Mouse (Mus musculus): Measurements from ENCODE around the gene Anapc15.

Anapc15 gene

DNA sequence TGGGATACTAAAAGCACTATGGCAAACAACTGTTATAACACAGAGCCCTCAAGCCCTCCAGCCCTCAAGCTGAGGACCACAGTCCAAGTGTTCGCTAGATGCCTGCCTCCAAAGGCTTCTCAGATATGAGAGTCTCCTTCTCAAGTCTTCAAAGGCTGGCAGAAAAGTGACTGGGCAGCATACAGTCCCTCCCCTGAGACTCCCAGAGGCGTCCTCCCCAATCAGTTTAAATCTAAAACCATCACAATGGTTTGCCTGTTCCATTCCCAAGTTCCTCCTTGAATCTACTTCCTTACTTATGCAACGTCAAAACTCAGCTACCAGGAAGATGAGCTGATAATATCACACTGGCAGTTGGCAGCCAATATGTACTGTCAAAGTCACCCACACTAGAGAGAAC lies at the start of gene Anapc15:
TSS of gene Anapc15 (plus strand) at position 301 of the 400 bp plus-strand sequence.
- no peak for DNase-seq

DNA sequence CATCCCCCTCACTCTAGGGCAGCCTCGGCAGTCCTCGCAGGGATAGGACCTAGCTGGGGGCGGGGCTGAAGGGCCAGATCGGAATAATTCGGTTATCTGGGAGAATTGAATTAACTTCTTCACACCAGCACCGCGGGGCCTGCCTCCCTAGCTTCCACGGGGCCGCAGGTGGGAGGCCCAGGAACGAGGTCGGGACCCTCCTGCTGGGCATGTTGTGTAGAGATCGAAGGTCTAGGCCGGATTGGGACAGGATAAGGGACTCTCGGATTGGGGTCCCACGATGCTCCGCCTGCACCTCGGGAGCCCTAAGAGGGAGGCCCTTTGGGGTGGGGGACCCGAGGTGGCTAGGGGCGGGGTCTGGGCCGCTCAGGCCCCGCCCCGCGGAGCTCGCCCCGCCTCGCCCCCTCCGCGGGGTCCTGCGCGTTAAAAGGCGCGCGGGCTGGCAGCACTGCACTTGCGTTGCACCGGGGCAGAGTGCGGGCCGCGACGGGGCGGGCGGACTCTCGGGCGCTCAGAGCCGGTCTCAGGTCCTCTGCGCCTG lies 45.6 kb upstream of the Anapc15 start, which contains the start of gene Phox2a:
TSS of gene Phox2a (plus strand) at position 453 of the 541 bp plus-strand sequence.
- DNase-seq: no peak

DNA sequence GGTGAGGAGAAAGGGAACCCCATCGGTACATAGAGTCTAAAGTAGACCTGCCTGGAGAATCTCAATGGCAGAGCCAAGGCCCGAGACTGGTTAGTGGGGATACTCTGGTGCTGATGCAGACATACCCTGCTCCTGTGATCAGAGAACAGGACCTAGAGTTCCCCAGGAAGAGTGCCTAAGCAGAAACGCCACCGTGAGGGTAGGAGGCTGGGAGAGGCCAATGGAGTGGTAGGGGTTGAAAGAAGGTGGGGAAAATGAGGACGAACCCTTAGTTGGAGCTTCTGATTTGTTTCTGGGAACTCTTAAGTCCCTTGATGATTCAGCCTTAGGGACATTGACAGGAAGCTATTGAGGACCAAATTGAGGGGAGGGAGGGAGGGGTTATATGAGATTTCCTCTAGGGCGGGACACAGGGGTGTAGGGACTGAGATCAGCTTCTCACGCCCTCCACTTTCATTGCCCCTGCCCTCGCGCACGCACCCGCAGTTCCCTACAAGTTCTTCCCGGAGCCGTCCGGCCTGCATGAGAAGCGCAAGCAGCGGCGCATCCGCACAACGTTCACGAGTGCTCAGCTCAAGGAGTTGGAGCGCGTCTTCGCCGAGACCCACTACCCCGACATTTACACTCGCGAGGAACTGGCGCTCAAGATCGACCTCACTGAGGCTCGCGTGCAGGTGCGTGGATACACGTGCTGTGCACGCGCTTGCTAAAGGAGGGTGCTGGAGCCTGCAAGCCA lies 43.1 kb upstream of the Anapc15 start:
- DNase-seq: no peak

DNA sequence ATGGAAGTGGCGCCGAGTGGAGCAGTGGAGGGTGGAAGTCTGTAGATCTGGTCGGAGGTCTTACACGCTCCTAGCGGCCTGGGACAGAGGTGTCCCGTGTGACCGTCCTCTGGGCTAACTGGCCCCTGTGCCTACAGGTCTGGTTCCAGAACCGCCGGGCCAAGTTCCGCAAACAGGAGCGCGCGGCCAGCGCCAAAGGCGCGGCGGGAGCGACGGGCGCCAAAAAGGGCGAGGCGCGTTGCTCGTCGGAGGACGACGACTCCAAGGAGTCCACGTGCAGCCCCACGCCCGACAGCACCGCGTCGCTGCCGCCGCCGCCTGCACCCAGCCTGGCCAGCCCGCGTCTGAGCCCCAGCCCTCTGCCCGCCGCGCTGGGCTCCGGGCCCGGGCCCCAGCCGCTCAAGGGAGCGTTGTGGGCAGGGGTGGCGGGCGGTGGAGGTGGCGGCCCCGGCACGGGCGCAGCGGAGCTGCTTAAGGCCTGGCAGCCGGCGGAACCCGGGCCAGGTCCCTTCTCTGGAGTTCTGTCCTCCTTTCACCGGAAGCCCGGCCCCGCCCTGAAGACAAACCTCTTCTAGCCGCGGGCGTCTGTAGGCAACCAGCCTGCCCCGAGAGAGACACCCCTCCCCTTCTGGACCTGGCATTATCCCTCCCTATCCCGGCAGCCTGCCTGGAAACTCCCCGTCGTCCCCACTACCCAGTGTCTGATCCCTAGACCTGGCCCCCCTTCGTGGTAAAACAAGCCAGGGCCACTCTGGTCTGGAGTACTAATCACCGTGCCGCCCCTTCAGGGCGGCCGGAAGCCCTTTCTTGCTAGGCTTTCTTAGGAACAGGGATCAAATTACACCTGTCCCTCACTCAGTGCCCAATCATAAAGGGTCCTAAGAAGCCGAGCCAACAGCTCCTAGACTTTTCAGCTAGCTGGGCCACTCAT lies 41.7 kb upstream of the Anapc15 start:
- no peak for DNase-seq

DNA sequence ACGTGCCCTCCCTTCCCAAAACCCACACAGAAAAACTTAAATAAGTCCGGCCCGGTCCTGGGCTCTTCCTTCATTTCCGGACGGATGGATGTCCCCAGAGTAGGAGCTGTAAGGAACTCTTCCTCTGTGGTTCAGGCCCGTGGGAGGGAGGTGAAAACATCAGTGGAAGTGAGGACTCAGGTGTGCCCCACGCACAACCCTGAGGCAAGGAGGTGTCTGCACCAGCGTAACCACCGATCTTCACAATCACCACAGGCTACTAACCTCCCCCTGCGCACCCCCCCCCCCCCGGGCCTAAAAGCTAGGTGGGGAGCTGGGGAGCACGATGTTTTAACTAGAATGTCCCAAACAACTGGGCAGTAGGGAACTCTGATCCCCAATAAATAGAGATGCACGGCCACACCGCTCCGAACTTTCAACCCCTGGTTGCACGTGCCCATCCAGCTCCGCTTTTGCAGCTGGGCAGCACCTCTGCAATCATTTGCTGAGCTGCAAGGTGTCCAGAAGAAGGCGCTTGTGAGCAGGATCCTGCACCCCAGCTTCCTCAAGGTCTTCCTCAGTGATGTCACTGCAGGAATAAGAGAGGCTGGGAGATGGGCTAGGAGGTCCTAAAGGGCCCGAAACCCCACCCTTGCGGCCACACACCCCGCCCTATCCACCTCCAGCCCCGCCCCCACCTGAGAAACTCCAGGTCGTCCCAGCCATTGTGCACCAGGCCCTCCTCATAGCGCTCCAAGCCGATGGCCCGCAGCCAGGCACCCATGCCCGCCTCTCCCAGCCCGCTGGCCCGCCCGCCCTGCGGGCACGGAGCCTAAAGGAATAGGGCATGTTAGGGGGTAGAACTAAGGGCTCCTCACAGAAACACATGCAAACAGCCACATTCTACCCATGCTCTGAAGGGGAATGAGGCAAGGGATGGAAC lies 40.4 kb upstream of the Anapc15 start:
- DNase-seq: no peak

DNA sequence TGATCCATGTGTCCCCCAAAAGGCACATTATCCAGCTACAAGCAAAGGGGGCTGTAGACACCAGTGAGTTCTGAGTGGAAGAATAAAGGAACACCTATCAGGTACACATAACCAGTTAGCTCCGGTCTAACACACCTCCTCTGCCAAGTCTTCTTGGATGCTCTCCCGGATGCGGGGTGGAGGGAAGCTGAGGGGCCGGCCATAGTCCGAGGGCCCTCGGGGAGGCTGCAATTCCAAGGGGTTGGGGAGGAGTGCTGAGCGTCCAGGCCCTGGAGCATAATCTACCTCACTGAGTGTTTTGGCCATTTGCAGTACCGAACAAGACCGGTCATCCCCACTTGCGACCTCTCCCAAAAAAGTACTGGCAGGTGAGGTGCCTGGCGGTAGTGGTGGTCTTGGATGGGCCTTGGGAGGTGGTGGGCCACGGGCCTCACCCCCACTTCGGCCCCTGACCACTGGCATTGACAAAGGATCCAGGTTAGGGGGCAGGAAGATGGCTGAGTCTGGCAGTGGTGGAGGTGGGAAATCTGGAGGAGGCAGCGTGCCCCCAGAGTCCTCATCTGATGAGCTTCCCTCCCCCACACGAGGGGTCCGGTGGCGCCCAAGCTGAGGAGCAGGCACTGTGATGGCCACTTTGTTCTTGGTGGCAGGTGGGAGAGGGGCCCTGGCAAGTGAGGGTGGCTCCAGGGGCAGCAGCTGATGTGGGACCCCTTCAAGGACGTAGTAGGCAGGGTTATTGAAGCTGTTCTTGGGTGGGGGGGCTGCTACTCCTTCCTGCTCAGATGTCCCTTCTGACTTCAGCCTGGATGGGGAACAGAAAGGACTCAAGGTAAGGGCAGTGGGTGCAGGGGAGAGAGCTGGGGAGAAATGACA lies 39.5 kb upstream of the Anapc15 start:
- no peak for DNase-seq

DNA sequence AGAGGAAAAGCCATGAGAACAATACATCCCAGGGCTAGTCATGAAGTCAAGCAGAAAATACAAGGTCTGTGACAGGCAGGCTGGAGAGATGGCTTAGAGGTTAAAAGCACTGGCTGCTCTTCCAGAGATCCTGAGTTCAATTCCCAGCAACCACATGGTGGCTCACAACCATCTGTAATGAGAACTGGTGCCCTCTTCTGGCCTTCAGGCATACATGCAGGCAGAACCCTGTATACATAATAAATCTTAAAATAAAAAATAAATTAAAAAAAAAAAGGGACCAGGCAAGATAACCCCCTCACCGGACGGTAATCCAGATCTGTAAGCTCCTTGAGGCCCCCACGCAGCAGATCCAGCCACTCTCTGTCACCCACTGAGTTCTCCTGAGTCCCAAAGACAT lies 33.1 kb upstream of the Anapc15 start:
- DNase-seq: no peak

GRCm38 (mm10) chr7:101831437-101831836 lies 32.1 kb upstream of the Anapc15 start:
- DNase-seq: no peak

DNA sequence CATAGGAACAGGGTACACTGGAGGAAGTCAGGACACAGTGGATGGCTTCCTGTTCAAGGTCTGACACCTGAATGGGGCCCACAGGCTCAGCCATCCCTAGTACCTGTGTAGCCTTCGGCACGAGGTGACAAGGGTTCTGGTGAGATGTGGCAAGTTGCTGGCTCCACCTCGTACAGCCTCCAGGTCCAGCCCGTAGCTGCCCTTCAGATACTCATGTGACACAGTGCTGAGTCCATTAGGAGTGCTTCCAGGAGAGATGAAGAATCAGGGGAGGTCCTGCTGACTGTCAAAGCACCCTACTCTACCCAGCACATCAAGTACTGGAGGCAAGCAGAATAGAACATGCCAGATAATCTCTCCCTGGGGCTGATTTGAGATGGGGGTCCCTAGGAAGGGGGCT lies 31.1 kb upstream of the Anapc15 start:
- DNase-seq: no peak

- DNase-seq: no peak
Observed at GRCm38 (mm10) chr7:101833352-101833751, 30.2 kb upstream of the Anapc15 start.

- DNase-seq: no peak
Observed at GRCm38 (mm10) chr7:101833916-101834584, 29.5 kb upstream of the Anapc15 start.

DNA sequence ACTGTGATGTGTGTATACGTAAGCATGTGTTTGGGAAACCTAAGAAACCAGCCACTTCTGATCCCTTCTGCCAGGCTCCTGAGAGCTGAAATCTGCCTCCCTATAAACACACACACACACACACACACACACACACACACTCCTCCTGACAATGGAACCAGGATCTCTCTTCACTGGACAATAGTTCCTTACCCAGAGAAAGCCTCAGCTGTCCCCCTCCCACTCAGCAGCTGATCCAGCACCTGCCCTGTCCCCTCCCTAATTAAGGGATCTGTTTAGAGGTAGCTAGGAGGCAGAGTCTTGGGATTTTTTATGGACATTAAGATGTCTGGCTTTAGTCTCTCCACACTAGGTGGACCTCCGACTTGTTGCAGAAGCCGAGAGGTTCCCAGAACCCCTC lies 28.6 kb upstream of the Anapc15 start:
- DNase-seq: no peak

- DNase-seq: no peak
Observed at GRCm38 (mm10) chr7:101835457-101836109, 27.9 kb upstream of the Anapc15 start.

DNA sequence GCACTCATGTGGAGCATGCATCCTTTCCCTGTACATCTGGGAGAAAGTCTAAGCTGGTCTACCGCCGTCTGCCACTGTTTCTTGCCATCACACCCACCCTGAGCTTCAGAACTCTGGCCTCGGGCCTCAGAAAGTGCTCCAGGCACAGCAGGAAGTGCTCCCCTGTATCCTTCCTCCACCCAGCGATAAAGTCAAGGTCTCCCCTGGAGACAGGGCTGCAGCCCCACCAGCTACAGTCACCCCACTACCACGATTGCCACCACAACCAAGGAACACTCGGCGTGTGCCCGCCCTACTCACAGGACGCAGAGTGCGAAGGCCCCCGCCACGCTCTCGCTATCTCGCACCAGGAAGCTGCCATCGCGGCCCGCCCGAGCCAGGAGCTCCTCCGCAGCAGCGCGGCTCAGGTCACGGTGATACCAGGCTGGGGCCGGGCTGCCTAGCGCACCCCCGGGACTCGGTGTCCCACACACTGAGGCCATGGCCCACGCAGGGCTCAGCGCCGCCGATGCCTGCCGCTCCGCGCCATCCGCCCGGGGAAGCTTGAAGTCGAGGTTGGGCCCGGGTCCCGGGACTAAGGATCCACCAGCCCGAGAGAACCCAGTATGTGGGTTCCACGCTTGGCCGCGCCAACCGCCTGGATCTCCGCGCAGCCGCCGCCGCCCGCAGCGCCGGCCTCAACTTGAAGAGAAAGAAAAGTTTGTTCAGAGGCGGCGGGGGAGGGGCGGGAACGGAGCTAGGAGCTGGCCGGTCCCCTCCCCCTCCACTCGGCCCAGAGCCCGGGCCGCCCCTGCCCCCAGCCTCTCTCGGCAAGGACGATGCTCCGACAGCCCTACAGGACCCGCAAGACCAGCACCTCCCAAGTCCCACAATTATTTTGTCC lies 27.0 kb upstream of the Anapc15 start:
- DNase-seq: peak; percentile 29

GRCm38 (mm10) chr7:101837154-101837605 lies 26.3 kb upstream of the Anapc15 start:
- DNase-seq: no peak

- DNase-seq: peak; percentile 79
Observed at GRCm38 (mm10) chr7:101837606-101838471, 25.7 kb upstream of the Anapc15 start, which contains the start of gene Inppl1. Gene Inppl1 (minus strand): TSS chr7:101838229.

DNA sequence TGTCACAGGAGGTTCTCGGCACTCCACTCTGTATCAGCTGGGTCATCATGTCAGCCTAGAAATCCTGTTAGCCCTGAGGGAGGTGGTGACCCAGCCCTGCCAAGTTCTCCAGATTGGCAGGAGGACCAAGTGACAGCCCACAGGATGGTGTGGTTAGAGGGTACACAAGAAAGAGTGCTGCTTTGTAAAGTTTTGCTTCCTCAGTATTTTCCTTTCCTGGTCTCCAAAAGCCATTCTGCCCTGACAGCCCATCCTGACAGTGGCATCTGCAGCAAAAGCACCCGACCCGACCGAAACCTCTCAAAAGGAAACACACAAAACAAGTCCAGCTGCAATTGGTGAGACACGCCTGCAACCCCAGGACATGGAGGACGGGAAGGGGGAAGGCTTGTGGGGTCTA lies 19.3 kb upstream of the Anapc15 start:
- no peak for DNase-seq

GRCm38 (mm10) chr7:101847934-101848333 lies 15.6 kb upstream of the Anapc15 start:
- DNase-seq: no peak
